Mouse (Mus musculus): Measurements from ENCODE around the gene Nudt16l1. TPM values are rescaled to one million over a fixed set of nuclear protein-coding genes. Genes with fewer than 3 reads are reported as not detected.

Nudt16l1 gene
- 10 to 100 TPM; 70.1 to 71.4 TPM for total RNA-seq (2021)
- long read RNA-seq, experiment 1, transcript Nudt16l1-205 (3 exons, 1,618 nt), result major isoform, 41 of 45 reads
- long read RNA-seq, experiment 1, partial matches to known transcripts, result 0 of 45 reads
- long read RNA-seq, experiment 1, other reads (novel, unspliced or antisense), result 2 of 45 reads
- long read RNA-seq, experiment 2, transcript Nudt16l1-205 (3 exons, 1,618 nt), result major isoform, 33 of 39 reads
- long read RNA-seq, experiment 2, partial matches to known transcripts, result 0 of 39 reads
- long read RNA-seq, experiment 2, other reads (novel, unspliced or antisense), result 2 of 39 reads

DNA sequence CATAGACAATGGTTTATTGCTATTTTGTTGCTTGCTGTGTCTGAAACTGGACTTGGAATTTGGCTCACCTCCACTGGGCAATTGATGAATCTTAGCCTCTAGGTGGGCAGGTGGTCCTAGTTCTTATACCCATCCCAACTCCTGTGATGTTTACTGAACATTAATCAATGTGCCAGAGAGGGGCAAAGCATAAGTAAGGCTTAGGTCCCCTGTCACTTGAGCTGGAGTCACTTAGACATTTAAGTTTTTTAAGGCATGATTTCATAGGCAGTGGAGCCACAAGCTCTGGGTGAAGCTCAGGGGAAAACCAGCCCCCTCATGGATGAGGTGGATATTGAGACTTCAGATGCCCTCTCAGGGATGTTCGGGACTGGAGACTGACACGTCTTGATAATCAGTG lies at the start of gene Nudt16l1:
Gene Nudt16l1, plus strand, starts transcription at position 301 of the 400 bp plus-strand sequence.
- intact Hi-C loops (cut with DNase I), result no loop called here
- Histone ChIP-seq H3K4me3 (peak within 1 kb of the TSS; percentile 77), H3K27ac (peak within 1 kb of the TSS; percentile 96)
- no peak; the same call in 1 of the 2 replicates for TF ChIP-seq CTCF (IDR thresholded peaks at IDR 0.05)
- DNase-seq (ENCODE audit: extremely low spot score in 1 of 2, low spot score in 2 of 2), result no peak

DNA sequence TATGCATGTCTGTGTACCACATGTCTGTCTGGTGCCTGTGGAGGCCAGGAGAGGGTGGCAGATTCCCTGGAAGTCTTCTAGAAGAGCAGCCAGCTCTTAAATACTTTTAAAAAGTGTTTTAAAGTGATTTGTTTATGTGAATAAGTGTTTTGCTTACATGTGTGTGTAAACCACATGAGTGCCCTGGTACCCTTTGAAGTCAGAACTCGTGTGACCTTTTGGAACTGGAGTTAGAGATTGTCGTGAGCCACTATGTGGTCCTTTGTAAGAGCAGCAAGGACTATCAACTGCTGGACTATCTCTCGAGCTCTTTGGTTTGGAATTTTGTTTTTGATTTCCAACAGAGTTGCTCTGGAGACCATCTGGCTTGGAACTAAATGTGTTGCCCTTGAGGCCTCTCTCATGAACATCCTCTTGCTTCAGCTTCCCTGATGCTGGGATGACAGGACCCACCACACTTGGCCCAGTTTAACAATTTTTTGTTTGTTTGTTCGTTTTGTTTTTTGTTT lies 48.3 kb upstream of the Nudt16l1 start:
- Histone ChIP-seq H3K4me3 (no peak overlapping the region), H3K27ac (no peak overlapping the region)
- intact Hi-C loops (cut with DNase I), result no loop called here
- TF ChIP-seq CTCF (IDR thresholded peaks at IDR 0.05), result no peak
- no peak for DNase-seq (ENCODE audit: extremely low spot score in 1 of 2, low spot score in 2 of 2)

DNA sequence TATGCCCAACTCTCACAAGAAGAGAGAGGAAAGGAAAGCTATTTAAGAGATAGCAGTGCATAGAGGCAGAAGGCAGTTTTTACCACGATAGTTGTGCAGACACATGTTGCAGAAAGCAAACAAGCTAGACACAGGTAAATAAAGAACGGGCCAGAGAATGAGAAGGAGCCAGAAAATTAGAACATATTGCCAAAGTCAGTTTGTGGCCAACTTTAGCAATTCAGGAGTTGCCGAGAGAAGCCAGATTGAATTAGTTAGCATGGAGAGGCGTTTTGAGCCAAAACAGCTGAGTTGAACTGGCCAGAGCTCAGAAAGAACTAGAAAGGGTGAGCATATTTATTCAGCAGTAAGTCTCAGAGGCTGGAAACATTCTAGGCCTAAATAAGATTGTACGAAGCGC lies 46.4 kb upstream of the Nudt16l1 start:
- Histone ChIP-seq H3K27ac (no peak overlapping the region; the same call in 1 of the 2 replicates), H3K4me3 (no peak overlapping the region)
- no peak for DNase-seq (ENCODE audit: extremely low spot score in 1 of 2, low spot score in 2 of 2)
- TF ChIP-seq CTCF (IDR thresholded peaks at IDR 0.05), result no peak
- intact Hi-C loops (cut with DNase I), result no loop called here

DNA sequence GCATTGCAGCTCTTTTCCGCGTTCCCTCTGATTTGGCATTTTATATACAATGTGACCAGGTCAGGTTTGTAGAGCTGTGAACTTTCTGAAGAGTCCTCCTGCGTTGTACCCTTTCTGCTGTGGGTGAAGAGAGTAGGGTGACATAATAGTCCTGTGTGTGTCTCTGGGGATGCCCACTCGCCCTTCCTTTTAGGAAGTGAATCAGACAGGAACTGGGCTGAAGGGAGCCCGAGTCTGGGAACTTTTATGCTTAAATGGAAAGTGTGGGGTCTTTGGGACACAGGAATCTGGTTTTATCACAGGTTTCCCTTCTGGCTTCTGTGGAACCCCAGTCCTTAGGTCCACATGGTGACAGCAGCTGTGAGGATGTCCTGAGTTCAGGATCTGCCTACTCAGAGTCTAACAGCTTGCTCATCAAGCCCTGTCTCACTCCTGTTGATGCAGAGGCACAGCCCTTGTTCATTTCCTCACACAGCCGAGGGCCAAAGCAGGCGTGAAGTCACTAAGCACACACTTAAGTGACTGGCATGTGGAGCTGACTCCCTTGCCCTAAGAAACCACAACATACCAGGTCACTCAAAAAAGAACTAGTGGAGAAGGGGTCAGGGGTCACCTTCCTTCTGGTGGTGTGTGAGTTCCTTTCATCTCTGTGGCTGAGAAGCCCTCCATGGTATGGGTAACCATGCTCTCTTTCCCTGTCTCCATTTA lies 44.2 kb upstream of the Nudt16l1 start:
- TF ChIP-seq CTCF (IDR thresholded peaks at IDR 0.05), result no peak
- intact Hi-C loops (cut with DNase I), result no loop called here
- no peak for DNase-seq (ENCODE audit: extremely low spot score in 1 of 2, low spot score in 2 of 2)
- Histone ChIP-seq H3K4me3 (no peak overlapping the region), H3K27ac (peak overlapping the region; percentile 28; the same call in 1 of the 2 replicates)

DNA sequence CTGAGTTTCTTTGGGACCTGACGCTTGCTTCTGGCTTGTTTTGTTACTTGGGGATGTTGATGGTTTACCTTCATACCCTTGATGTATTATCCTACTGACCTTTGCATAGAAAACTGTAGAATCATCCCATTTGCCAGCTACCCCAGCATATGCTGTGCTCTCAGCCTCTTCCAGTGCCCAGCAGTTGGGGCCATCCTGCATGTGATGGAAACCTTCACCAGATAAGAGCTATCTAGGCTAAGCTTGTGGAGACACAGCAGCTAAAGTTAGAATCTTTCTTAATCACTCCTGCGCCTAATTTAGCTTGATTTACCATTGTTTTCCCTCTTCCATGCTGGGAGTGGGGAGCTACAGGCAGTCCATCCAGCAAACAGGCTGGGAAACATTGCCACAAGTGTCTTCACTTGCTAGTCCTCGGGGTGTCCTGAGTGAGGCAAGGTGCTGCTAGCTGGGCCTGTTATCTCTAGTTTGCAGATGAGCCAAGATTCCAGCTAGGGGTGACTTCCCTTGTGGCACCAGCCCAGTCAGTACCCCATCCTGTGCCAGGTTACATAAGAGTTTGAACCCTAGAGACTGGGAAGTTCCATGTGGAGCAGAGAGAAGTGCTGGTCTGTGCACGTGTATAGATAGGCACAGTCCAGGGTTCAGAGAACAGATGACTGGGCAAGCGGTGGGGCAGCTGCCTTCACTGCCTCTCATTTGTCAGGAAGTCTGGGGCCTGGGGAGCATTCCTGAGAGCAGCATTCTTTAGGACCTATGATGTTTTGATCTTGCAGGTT lies 42.1 kb upstream of the Nudt16l1 start:
- DNase-seq (ENCODE audit: extremely low spot score in 1 of 2, low spot score in 2 of 2), result no peak
- H3K27ac ChIP-seq, result peak overlapping the region; percentile 20; the same call in 1 of the 2 replicates
- TF ChIP-seq CTCF (IDR thresholded peaks at IDR 0.05), result no peak
- H3K4me3 ChIP-seq, result no peak overlapping the region
- intact Hi-C loops (cut with DNase I), result no loop called here

DNA sequence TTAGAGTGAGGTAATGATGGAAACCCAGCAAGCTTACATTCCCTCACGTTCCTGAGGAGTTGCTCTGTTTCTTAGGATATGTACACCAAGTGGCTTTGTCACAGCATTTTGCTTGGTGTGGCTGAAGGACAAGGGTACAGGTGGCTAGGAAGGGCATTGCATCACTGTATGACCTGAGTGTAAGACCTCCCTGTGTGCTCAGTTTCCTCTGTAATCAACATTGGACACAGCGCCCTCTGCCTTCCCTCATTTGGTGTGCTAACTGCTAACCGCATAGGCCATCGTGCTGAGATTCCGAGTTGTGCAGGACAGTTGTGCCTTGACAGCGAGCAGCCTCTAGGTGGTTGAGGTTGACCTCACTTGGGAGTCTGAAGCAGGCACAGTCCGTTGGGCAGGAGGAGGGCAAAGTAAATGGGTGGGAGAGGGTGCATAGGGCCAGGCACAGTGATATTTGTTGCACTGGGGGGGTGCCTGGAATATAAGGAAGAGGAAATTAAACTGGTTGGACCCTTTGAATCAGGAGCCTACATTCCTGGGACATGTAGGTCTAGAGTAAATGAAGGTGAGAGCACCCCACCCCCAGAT lies 41.3 kb upstream of the Nudt16l1 start:
- DNase-seq (ENCODE audit: extremely low spot score in 1 of 2, low spot score in 2 of 2), result no peak
- Histone ChIP-seq H3K27ac (no peak overlapping the region), H3K4me3 (no peak overlapping the region)
- intact Hi-C loops (cut with DNase I), result no loop called here
- TF ChIP-seq CTCF (IDR thresholded peaks at IDR 0.05), result no peak

DNA sequence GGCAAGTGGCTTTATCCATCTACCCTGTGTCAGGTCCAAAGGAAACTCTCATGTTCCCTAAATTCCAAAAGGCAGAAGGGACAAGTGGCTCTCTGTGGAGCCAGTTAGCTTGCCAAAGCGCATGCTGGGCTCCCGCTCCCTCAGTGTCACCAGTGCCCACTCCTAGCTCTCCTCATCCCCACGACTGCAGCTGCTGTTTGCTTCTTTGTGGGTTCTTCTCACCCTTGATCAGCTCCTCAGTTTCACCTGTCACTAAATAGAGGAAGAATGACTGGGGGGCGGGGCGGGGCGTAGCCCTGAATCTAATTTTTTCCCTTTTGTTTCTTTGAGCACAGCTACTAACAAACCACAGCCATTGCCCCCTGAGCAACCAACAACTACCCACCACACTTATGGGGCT lies 39.7 kb upstream of the Nudt16l1 start:
- intact Hi-C loops (cut with DNase I), result no loop called here
- TF ChIP-seq CTCF (IDR thresholded peaks at IDR 0.05), result no peak
- no peak for DNase-seq (ENCODE audit: extremely low spot score in 1 of 2, low spot score in 2 of 2)

DNA sequence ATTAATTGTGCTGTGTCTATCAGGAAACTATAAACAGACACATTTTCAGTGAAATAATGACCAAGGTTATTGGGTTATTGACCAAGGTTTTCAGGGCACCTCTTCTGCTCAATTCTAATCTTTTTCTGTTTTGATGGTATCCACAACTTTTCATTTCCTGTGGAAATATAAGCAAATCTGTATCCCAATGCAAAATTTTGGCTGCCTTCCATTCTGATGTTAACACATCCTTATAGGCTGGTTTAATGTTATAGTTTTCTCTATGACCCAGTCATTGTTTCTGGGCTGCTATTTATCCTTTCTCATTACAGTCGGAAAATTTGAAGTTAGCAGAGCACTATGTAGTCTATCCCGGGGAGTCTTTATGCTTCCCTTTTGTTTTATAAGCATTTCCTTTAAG lies 38.9 kb upstream of the Nudt16l1 start:
- H3K4me3 ChIP-seq, result no peak overlapping the region
- intact Hi-C loops (cut with DNase I), result no loop called here
- DNase-seq (ENCODE audit: extremely low spot score in 1 of 2, low spot score in 2 of 2), result no peak
- H3K27ac ChIP-seq, result no peak overlapping the region
- TF ChIP-seq CTCF (IDR thresholded peaks at IDR 0.05), result no peak

More for the DNA sequence above, 39.7 kb upstream of the Nudt16l1 start:
- no peak overlapping the region for H3K4me3 ChIP-seq
- H3K27ac ChIP-seq, result no peak overlapping the region

DNA sequence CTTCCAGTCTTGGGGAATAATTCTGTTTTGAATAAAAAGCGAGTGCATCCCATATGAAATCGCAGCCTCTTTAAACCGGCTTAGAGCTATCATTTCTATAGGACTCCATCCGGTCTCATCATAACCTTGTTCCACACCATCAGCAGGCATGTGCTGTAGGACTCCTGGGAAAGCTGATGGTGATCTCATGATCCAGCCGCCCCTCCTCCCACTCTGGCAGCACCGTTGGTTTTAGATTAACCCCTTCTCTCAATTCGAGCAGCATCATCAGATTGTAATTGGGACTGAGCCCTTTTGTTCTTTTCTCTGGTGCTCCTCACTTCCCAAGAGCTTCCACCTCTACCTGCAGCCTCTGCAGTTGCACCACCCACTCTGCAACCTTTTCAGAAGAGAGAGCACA lies 37.4 kb upstream of the Nudt16l1 start:
- intact Hi-C loops (cut with DNase I), result no loop called here
- DNase-seq (ENCODE audit: extremely low spot score in 1 of 2, low spot score in 2 of 2), result no peak
- Histone ChIP-seq H3K27ac (no peak overlapping the region), H3K4me3 (no peak overlapping the region)
- no peak for TF ChIP-seq CTCF (IDR thresholded peaks at IDR 0.05)

DNA sequence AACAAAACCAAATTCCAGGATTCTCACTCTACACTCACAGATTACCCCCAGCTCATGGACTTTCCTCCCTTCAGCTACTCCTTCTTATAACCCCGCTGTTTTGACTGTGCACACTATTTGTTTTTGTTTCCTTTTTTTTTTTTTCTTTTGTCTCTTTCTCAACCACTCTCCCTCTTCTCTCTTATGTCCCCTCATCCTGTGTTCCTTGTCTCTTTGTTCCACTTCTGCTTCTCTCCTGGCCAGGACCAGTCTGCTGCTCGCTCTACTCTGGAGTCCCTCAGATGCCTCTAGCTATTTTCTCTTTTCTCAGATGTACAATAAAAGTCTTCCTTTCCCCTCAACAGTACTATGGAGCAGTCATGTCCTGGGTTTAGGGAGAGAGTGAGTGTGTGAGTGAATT lies 36.2 kb upstream of the Nudt16l1 start:
- intact Hi-C loops (cut with DNase I), result no loop called here
- TF ChIP-seq CTCF (IDR thresholded peaks at IDR 0.05), result no peak

DNA sequence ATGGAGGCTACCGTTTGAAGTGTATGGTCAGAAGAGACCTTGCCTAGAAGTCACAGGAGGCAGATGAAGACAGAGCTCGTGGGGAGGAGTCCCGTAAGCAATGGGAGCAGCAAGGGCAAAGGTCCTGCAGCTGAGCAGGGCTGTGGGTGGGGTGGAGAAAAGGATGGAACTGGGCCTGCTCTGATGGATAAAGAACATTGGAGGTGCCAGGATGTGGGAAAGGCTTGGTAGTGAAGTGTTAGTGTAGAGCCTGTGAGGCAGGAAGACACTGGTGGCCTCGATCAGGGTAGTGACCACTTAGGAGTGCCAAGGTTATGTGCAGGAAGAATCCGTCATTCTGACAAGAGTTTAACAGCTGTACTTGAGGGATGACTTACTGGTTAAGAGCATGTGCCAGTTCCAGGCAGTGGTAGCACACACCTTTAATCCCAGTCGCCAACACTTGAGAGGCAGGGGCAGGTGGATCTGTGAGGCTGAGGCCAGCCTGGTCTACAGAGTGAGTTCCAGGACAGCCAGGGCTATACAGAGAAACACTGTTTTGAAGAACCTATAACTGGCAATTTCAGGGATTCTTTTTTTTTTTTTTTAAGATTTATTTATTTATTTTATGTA lies 35.0 kb upstream of the Nudt16l1 start:
- TF ChIP-seq CTCF (IDR thresholded peaks at IDR 0.05), result no peak

More for the DNA sequence above, 36.2 kb upstream of the Nudt16l1 start:
- no peak overlapping the region for H3K27ac ChIP-seq
- H3K4me3 ChIP-seq, result no peak overlapping the region
- DNase-seq (ENCODE audit: extremely low spot score in 1 of 2, low spot score in 2 of 2), result no peak

More for the DNA sequence above, 35.0 kb upstream of the Nudt16l1 start:
- intact Hi-C loops (cut with DNase I), result no loop called here
- no peak for DNase-seq (ENCODE audit: extremely low spot score in 1 of 2, low spot score in 2 of 2)
- Histone ChIP-seq H3K4me3 (no peak overlapping the region), H3K27ac (no peak overlapping the region)
